Mouse (Mus musculus) adrenal gland, postnatal 36 days (tissue): Measurements from ENCODE around the gene Pdcd11. TPM values are rescaled to one million over a fixed set of nuclear protein-coding genes. Genes with fewer than 3 reads are reported as not detected.

Experiments used
- DNase-seq, 2 experiments: peaks; one replicate each; pipeline ENCODE4 v3.0.0; 2021; ENCODE audit warnings: mixed read lengths in 1 of 2
- long read RNA-seq, 2 experiments: library from polyadenylated mRNA; stranded (forward); transcript quantifications; one replicate each; pipeline ENCODE4 v2.0.0; 2021; ENCODE audit warnings: borderline sequencing depth in 2 of 2
- total RNA-seq, 2 experiments: library from RNA; stranded (reverse); gene quantifications; 2 replicates each; pipeline ENCODE4 v1.2.3; 2021

The Pdcd11 gene
- 10 to 100 TPM; 22.1 to 27.9 TPM for total RNA-seq
- long read RNA-seq, experiment 1, full-length matches to known transcripts = 2 of 14 reads
- long read RNA-seq, experiment 1, partial matches to known transcripts = 11 of 14 reads
- long read RNA-seq, experiment 1, other reads (novel, unspliced or antisense) = 1 of 14 reads
- long read RNA-seq, experiment 2, full-length matches to known transcripts = 3 of 3 reads
- long read RNA-seq, experiment 2, partial matches to known transcripts = 0 of 3 reads
- long read RNA-seq, experiment 2, other reads (novel, unspliced or antisense) = 0 of 3 reads

DNA sequence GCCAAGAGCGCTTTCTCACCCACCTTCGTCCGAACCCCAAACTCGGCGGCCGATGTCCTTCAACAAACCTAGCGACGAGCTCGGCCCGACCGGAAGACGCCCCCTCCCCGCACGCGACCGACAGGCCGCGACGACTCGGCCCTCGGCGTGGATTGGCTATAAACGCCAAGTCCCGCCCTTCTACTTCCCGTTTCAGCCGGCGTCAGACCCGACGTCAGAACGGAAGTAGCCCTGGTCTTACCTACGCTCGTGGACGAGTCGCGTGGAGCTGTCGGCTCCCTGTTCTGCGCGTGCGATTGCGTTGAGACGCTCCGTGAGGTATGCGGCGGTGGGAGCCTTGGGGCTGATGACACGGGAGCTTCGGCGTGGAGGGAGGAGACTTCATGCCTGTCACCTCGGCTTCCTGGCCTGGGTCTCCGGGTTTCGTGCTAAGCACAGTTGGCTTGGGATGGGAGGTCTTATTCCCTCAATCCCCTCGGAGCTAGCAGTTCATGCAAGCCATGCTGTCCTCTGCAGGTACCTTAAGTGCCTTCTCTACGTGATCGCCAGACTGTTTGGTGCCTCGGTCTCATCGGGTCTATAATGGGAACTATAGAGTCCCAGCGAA lies at the start of gene Pdcd11, which contains the start of gene Usmg5:
Pdcd11 (plus strand) TSS at position 219 of the 607 bp plus-strand sequence.
Usmg5 (minus strand) TSS at position 98 of the 607 bp plus-strand sequence.
- peak; percentile 97 for DNase-seq

DNA sequence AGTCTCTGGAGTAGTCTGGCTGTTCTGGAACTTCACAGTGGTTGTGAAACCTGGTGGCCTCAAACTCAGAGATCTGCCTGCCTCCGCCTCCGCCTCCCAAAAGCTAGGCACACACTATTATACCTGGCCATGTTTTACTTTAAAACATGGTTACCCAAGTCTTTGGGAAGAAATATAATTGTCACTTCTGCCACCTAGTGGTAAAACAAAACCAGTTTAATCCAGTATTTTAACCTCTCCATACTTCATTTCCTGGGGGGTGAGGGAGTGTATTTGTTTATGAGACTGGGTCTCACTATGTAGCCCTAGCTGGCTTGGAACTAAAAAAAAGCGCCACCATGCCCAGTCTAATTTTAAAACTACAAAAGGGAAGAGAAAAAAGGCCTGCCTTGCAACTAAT lies 47.0 kb upstream of the Pdcd11 start:
- no peak for DNase-seq

- no peak for DNase-seq
These were observed 44.2 kb upstream of the Pdcd11 start for GRCm38 (mm10) chr19:47046343-47046742.

DNA sequence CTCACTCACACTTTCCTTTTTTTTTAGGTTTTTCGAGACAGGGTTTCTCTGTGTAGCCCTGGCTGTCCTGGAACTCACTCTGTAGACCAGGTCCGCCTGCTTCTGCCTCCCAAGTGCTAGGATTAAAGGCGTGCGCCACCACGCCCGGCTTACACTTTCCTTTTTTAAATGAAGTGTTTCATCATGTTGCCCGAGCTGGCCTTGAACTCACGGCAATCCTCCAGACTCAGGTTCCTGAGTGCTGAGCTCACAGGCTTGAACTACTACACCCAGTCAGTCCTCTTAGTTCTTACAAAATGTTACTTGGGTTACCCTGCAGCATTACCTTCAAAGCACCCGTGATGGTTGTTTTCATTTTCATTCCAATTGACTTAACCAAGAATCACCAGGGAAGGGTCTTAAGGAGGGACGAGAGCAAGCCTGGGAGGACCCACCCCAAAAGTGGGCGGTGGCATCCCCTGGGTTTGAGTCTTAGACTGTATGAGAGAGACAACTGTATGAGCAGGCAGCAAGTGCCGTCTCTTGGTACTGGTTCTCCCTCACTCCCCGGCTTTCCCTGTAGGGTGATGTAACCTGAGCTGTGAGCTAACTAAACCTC lies 43.2 kb upstream of the Pdcd11 start:
- DNase-seq = peak; percentile 59 to 76

GRCm38 (mm10) chr19:47049061-47049460 lies 41.5 kb upstream of the Pdcd11 start:
- no peak for DNase-seq

DNA sequence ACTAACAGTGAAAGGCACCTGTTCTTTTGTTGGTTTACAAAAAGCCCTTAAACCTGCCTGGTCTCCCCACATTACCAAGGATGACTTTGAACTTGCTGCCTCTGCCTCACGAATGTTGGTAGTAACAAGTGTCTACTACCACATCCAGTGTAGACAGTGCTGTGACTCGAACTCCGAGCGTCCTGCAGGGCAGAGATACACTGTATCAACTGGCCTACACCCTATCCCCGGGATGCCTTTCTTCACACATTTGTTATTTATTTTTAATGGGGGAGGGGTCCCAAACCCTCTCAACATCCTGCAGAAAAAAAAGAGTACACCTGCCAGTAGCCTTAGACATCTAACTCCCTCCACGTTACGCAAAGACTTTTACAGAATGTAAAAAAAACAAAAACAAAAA lies 40.7 kb upstream of the Pdcd11 start:
- DNase-seq = no peak

- DNase-seq = peak; percentile 86 to 89
These were observed 40.1 kb upstream of the Pdcd11 start, which contains the start of gene Pcgf6 for GRCm38 (mm10) chr19:47050271-47051032. TSS of gene Pcgf6 (minus strand) at chr19:47050906.

DNA sequence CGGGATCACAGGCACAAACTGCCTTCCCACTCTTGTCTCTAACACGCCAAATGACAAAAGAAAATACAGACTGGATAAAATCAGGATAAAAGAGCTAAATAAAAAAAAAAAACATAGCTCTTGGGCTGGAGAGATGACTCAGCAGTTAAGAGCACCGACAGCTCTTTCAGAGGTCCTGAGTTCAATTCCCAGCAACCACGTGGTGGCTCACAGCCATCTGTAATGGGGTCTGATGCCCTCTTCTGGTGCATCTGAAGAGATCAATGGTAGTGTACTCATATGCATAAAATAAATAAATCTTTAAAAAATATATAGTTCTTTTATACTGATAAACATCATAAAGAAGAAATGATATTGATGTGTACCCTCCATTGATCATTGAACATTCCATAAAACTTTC lies 37.6 kb upstream of the Pdcd11 start:
- DNase-seq = no peak

- DNase-seq = no peak
These were observed 37.1 kb upstream of the Pdcd11 start for GRCm38 (mm10) chr19:47053471-47053870.

DNA sequence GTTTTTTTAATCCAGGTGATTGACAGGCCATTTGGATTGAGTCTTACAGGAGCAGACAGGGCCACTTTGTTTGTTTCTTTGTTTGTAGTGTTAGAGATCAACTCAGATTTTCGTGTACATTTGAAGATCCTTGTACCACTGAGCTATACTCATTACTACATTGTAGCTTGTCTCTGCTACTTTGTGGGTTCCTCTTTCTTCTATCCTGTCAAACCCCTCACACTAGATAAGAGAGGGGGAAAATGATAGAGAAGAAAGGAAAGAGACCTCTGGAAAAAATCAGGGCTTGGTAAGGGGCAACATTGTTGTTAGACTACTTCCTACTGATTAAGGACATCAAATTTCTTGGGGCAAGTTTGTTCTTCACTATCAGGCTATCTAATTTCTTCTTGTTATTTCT lies 32.9 kb upstream of the Pdcd11 start:
- DNase-seq = no peak

GRCm38 (mm10) chr19:47065860-47066259 lies 24.7 kb upstream of the Pdcd11 start:
- no peak for DNase-seq

DNA sequence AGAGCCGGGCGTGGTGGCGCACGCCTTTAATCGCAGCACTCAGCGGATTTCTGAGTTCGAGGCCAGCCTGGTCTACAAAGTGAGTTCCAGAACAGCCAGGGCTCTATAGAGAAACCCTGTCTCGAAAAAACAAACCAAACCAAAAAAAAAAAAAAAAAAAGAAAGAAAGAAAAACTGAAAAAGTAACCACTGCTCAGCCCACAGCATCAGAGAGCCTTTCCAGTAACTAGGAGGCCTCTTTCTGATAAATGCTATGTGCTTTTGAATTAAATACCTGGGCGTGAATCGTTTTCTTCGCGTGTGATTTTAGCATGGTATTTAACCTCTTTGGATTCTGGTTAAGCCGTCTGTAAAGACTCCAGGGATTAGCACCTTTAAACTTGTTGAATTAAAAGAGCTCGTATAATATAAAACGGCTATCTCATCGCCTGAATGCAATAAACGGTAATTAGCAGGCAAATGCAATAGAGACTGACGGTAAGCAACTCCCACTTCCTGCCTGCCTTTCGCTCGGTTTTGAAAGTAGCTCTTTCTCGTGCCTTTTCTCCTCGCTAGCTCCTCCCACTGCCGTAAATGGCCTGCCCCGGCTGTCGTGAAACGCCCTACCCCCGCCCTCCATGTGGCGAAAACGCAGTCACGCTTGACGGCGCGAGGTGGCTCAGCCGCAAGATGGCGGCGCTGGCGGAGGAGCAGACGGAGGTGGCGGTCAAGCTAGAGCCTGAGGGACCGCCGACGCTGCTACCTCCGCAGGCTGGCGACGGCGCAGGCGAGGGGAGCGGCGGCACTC lies 23.3 kb upstream of the Pdcd11 start, which contains the start of gene Taf5:
Taf5 (plus strand) TSS at position 651 of the 787 bp plus-strand sequence.
- DNase-seq = peak; percentile 98

- peak; percentile 91 to 93 for DNase-seq
These were observed 22.5 kb upstream of the Pdcd11 start for GRCm38 (mm10) chr19:47067924-47068611.

GRCm38 (mm10) chr19:47088226-47088625 lies 2.3 kb upstream of the Pdcd11 start:
- no peak for DNase-seq

- peak; percentile 7 to 39 for DNase-seq
These were observed 646 bp upstream of the Pdcd11 start for GRCm38 (mm10) chr19:47089718-47090525.

DNA sequence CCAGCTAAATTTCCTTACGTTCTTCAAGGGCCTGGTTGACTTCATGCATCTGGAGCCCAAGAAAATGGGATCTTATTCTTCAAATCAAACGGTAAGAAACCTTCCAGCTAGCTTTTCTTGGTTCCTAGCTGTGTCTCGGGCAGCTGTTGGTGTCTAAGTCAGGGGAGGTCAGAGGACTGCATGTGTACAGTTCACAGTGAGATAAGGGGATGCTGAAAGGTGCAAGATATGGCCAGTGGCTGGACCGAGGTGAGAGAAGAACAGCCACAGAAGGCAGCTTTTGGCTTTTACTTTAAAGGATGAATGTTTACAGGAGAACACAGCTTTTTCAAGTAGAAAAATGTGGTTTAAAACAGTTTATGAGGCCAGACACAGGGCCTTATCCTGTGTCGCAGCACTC lies 10.5 kb downstream of the Pdcd11 start:
- DNase-seq = no peak

GRCm38 (mm10) chr19:47104641-47105271 lies 14.2 kb downstream of the Pdcd11 start:
- no peak for DNase-seq

- DNase-seq = no peak
These were observed 28.1 kb downstream of the Pdcd11 start for GRCm38 (mm10) chr19:47118634-47119033.

GRCm38 (mm10) chr19:47121054-47121453 lies 30.5 kb downstream of the Pdcd11 start:
- DNase-seq = peak in 1 of 2 experiments; percentile 42

- DNase-seq = peak in 1 of 2 experiments; percentile 39
These were observed 32.2 kb downstream of the Pdcd11 start for GRCm38 (mm10) chr19:47122802-47123201.
